Mouse (Mus musculus): ENCODE data around the gene Cpt1c. TPM values are rescaled to one million over a fixed set of nuclear protein-coding genes. Genes with fewer than 3 reads are reported as not detected.

The Cpt1c gene
- 1.2 and 1.9 TPM in 2 replicates for polyA plus RNA-seq (2012)

GRCm38 (mm10) chr7:44974383-44975116 lies at the start of gene Cpt1c:
Cpt1c (minus strand) TSS chr7:44974851.
- no peak for TF ChIP-seq GATA1 (IDR thresholded peaks at IDR 0.05; ENCODE audit: low read length)

- TF ChIP-seq GATA1 (IDR thresholded peaks at IDR 0.05; ENCODE audit: low read length): no peak
Observed at GRCm38 (mm10) chr7:45020225-45020624, 45.6 kb upstream of the Cpt1c start.

GRCm38 (mm10) chr7:45019031-45019571 lies 44.5 kb upstream of the Cpt1c start:
- TF ChIP-seq GATA1 (IDR thresholded peaks at IDR 0.05; ENCODE audit: low read length): no peak

GRCm38 (mm10) chr7:45017242-45018061 lies 42.8 kb upstream of the Cpt1c start, which contains the start of gene Rras:
Rras (plus strand) TSS chr7:45017961.
- TF ChIP-seq GATA1 (IDR thresholded peaks at IDR 0.05; ENCODE audit: low read length): no peak

- TF ChIP-seq GATA1 (IDR thresholded peaks at IDR 0.05; ENCODE audit: low read length): no peak
Observed at GRCm38 (mm10) chr7:45016761-45017160, 42.1 kb upstream of the Cpt1c start.

GRCm38 (mm10) chr7:45015957-45016612 lies 41.4 kb upstream of the Cpt1c start, which contains the start of gene Scaf1:
Scaf1 (minus strand) TSS chr7:45016363.
- TF ChIP-seq GATA1 (IDR thresholded peaks at IDR 0.05; ENCODE audit: low read length): no peak

- no peak for TF ChIP-seq GATA1 (IDR thresholded peaks at IDR 0.05; ENCODE audit: low read length)
Observed at GRCm38 (mm10) chr7:45015344-45015956, 40.8 kb upstream of the Cpt1c start.

GRCm38 (mm10) chr7:45014096-45014451 lies 39.4 kb upstream of the Cpt1c start:
- TF ChIP-seq GATA1 (IDR thresholded peaks at IDR 0.05; ENCODE audit: low read length): no peak

- no peak for TF ChIP-seq GATA1 (IDR thresholded peaks at IDR 0.05; ENCODE audit: low read length)
Observed at GRCm38 (mm10) chr7:45013366-45014095, 38.9 kb upstream of the Cpt1c start.

GRCm38 (mm10) chr7:45012824-45013223 lies 38.2 kb upstream of the Cpt1c start:
- no peak for TF ChIP-seq GATA1 (IDR thresholded peaks at IDR 0.05; ENCODE audit: low read length)

GRCm38 (mm10) chr7:45012011-45012410 lies 37.4 kb upstream of the Cpt1c start:
- TF ChIP-seq GATA1 (IDR thresholded peaks at IDR 0.05; ENCODE audit: low read length): no peak

GRCm38 (mm10) chr7:45008411-45008810 lies 33.8 kb upstream of the Cpt1c start:
- no peak for TF ChIP-seq GATA1 (IDR thresholded peaks at IDR 0.05; ENCODE audit: low read length)

- TF ChIP-seq GATA1 (IDR thresholded peaks at IDR 0.05; ENCODE audit: low read length): no peak
Observed at GRCm38 (mm10) chr7:45007846-45008245, 33.2 kb upstream of the Cpt1c start.

- no peak for TF ChIP-seq GATA1 (IDR thresholded peaks at IDR 0.05; ENCODE audit: low read length)
Observed at GRCm38 (mm10) chr7:45007141-45007540, 32.5 kb upstream of the Cpt1c start.

- no peak for TF ChIP-seq GATA1 (IDR thresholded peaks at IDR 0.05; ENCODE audit: low read length)
Observed at GRCm38 (mm10) chr7:45006503-45006902, 31.9 kb upstream of the Cpt1c start.
